Mouse (Mus musculus) neural tube, embryonic 10.5 days (tissue): ENCODE measurements around the gene Skiv2l.
A peak's percentile ranks its signal among the peaks of the same experiment; 100 is the strongest.
"Not testable (repeated sequence)": the region's sequence is repeated elsewhere in the genome, so short reads cannot be mapped to it uniquely, and the experiment has no call there.

Source experiments
- DNase-seq: peaks from one replicate; pipeline ENCODE4 v3.0.0-alpha.2; 2017; ENCODE audit warnings: low spot score; ENCODE audit errors: extremely low spot score

The Skiv2l gene

DNA sequence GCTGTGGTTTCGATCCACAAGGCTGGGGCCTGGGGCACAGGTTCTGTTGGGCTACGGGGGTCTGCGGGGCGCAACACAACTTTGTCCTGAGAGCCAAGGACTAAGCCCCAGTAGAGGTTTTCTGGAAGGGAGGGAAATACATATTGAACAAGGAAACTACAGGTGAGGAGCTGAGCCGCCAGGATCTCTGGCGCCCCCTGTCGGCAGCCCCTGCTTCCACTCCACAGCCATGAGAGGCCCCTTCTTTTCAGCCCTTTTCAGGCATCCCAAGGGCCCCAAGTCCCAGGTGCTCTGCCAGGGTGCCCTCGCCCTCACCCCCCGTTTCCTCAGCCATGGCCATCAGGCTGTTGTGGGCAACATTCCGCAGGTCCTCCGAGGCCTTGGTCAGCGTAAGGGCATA is 36.3 kb downstream of the Skiv2l start:
- peak; percentile 29 for DNase-seq

DNA sequence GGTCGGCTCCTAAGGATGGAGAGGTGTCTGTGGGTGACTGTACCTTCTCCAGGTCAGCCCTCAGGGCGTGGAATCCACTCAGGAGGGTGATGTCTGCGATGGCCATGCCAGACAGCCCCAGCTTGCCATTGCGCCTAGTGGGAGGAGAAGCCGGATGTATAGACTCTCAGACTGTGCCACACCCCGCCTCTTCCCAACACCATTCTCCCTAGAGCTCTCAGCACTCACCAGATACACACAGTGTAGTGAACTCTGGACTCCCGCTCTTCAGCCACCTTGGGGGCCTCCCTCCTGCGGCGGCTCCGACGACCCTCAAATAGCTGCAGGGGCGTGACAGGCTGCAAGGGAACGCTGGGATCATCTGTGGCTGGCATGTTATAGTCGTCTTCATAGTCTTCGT is 38.7 kb downstream of the Skiv2l start:
- no peak for DNase-seq

DNA sequence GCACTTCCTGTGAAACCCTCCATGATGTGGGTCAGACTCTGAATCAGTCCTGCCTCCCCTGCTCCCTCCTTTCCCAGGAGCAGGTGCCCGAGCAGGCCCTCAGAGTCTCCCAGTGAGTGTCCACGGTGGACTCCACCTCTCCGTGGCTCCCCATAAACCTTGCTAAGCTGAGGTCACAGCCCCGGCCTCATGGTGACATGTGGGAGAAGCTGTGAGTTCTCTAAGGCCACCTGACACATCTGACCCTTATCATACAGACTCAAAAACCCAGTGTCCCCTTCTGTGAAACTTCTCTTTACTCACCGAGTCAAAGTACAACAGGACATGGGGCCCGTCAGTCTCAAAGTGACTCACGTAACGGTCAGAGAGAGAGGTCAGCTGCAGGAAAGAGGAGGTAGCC is 39.2 kb downstream of the Skiv2l start:
- DNase-seq: not testable (repeated sequence)

DNA sequence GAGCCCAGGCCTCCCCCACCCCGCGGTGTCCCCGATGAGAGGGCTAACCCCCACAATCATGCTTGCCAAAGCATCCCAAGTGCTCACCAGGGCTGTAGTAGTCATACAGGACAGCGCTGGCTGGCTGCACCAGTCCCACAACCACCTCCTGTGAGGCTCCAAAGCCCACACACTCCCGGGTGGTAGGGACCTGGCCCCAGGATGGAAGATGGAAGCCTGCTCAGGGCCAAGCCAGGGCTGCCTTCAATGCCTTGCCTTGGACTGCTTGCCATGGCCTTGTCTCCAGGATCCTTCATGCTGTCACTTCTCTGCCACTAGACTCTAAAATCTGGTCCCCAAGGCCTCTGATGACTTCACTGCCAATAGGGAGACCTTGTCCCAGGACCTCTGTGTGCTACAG is 39.6 kb downstream of the Skiv2l start:
- DNase-seq: not testable (repeated sequence)

DNA sequence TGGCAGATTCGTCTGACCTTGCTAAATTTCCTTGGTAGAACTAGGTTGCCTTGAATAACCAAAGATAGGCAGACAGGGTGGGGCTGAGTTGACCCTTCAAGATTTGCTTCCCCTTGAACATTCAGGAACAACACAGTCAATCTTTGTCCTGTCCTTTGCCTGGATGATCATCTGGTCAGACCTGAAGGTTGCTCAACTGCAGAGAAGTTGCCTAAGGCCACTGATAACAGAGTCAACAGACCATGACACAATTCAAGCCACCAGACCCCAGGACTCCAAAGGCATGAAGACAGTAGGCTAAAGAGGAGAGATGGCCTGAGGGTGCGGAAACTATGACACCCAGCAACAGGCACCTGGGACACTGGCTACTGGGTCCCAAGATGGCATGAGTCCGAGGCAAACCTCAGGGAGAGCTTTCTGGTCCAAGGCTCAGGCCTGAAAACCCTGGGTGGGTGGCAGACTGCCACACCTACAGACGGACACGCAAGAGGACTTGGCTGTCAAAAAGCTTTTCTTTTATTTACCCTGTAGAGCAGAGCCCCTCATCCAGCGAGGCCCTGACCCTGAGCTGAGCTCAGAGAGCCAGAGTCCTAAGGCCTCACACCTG is 41.3 kb downstream of the Skiv2l start:
- DNase-seq: no peak

DNA sequence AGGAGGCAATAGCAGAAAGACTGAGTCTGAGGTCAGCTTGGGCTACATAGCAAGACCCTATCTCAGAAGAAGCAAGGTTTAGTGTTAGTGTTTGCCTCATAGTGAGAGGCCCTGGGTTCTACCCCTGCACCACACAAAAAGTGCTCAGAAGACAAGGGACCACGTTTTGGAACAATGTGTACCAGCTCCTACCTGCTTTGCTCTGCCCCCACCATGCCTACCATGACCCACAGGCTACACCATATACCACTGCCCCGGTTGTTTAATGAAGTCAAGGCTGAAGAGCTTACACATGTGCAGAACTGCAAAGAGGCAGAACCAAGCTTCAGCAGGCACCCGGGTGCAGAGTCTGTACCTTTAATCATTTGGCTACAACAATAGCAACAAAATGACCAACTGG is 42.8 kb downstream of the Skiv2l start:
- no peak for DNase-seq

DNA sequence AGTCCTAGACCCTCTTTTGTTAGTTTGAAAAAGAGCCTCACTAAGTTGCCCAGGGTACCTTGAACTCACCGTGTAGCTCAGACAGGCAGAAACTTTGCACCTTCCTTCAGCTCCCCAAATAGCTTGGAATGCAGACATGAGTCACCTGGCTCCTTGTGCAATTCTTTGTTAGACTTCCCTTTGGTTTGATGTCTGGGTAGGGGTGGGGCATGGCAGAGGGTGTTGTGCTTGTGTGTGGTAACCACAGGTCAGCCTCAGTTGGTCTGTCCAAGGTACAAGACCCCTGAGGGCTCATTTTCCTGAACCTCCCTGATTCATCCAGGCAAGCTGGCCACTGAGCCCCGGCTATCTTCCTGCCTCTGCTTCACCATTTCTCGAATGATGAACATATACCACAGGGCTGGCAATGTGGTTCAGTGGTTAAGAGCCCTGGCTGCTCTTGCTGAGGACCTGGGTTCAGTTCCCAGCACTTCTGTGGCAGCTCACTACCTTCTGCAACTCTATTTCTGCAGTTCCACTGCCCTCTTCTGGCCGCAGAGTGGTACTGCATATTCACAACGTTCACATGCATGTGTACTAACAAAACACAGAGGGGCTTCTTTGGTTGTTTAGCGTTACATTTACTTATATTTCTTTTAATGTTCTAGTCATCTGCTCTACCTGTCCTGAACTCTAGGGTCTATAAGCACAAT is 45.0 kb downstream of the Skiv2l start:
- DNase-seq: no peak

DNA sequence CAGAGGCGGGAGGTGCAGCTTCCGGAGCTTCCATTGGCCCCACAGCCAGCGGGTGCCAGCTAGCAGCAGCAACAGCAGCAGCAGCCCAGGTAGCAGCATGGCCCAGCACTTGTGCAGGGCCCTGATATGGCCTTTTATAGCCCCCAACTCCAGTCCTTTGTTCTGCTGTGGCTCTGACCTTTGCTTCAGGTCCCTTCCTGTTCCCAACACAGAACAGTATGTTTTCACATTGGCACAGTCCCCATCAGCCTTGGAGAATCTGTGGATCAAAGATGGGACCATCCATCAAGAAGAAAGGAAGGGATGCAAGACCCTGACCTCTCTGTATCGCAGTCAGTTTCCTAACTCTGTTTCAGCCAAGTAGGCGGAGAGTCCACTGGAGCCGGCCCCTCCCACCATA is 45.7 kb downstream of the Skiv2l start, which contains the start of gene Cyp21a1:
TSS of gene Cyp21a1 (minus strand) at position 261 of the 400 bp plus-strand sequence.
- DNase-seq: not testable (repeated sequence)

DNA sequence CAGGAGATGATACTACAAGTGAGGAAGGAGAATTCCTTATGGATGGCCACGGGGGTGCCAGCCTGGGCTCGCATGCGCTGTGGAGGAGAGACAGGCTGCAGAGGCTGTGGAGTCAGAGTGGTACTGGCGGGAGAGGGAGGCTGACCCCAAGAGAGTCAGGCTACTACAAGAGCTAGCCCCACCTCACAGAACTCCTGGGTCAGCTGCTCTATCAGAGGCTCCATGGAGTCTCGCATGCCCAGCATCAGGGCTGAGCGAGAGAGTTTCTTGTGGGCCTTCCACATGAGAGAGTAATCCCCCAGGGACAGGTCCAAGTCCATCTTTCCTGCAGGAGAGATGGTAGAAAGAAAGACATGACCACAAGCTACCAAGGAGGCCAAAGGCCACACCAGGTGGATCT is 46.6 kb downstream of the Skiv2l start:
- not testable (repeated sequence) for DNase-seq

DNA sequence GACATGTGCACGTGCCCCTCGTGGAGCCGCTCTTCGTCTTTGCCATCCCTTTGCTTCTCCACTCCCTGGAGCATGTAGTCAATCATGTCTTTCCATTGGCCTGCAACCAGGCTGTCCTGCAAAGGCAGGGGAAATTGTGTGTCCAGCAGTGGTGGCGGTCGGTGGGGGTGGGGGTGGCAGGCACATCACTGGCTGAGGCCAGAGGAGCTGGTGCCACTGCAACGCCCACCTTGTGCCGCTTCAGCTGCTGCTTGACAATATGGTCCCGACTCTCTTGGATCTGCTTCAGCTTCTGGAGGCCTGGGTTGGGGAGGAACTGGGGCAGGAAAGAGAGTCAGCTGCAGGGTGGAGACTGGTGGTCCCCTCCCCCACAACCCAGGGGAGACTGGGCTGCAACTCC is 47.3 kb downstream of the Skiv2l start:
- DNase-seq: not testable (repeated sequence)

DNA sequence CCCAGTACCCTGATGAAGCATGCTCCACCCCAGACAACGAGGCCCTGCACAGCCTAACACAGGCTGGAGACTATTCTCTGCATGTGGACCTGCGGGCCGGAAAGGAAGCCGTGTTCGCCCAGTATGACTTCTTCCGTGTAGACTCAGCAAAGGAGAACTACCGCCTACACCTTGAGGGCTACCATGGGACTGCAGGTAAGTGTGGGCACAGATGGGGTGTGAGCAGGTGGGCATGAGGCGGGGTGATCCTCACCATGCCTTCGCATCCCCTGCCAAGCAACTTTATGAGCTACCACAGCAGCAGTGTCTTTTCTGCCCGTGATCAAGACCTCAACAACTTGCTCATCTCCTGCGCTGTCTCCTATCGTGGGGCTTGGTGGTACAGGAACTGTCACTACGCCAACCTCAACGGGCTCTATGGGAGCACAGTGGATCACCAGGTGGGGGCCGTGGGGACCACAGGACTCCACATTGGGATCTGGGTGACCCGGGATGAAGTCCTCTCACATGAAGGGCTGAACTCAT is 49.2 kb downstream of the Skiv2l start:
- DNase-seq: not testable (repeated sequence)

DNA sequence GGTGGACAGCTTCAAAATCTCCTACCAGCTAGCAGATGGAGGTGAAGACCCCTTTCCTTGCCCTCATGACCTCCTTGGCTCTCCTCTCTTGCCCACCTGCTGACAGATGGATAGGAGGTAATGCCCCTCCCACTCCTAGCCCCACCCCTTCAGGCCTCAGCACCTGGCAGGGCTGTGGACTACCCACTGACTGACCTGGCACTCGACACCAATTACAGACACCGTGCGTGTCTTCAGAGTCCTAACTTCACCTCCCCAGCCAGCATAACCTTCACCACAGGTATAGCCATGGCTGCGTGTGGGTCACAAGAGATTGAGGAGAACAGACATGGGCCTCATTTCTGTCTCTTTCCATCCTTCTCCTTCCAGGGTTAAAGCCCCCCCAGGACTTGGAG is 50.5 kb downstream of the Skiv2l start:
- DNase-seq: no peak

DNA sequence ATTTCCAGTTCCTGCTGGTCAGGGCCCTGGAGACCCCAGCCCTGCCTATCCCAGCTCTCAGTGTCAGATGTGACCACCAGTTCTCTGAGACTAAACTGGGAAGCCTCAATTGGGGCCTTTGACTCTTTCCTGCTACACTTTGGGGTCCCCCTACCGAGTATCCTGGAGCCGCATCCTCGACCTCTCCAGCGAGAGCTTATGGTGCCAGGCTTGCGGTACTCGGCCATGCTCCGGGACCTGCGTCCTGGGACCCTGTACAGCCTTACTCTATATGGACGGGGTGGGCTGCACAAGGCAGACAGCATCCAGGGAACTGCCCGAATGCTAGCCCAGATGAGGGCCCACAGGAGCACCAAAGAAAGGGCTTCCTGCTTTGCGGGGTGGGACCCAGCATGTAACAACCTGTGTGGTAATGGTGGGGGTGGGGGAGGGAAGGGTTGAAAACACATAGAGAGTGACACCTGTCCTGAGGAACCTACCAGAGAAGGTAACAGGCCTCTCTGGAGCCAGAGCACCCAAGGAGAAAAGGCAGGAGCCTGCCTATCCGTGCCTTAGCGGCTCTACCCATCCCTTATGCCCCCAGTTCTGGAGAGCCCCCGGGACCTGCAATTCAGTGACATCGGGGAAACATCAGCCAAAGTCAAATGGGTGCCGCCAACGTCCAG is 51.0 kb downstream of the Skiv2l start:
- DNase-seq: no peak

DNA sequence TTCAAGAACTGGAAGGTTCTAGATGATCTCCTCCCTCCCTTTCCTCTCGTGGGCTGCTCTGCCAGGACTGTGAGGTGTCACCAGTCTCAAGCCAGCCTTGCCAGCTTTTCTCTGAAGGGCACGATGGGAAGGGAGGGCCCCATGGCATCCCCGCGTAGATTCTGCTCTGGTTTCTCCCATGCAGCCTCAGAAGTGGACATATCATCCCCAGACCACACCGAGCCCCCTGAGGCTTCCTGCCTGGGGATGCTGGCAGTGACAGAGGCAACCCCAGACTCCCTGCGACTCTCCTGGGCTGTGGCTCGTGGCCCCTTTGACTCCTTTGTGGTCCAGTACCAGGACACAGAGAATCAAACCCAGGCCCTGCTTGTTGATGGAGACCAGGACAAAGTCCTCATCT is 51.9 kb downstream of the Skiv2l start:
- not testable (repeated sequence) for DNase-seq

DNA sequence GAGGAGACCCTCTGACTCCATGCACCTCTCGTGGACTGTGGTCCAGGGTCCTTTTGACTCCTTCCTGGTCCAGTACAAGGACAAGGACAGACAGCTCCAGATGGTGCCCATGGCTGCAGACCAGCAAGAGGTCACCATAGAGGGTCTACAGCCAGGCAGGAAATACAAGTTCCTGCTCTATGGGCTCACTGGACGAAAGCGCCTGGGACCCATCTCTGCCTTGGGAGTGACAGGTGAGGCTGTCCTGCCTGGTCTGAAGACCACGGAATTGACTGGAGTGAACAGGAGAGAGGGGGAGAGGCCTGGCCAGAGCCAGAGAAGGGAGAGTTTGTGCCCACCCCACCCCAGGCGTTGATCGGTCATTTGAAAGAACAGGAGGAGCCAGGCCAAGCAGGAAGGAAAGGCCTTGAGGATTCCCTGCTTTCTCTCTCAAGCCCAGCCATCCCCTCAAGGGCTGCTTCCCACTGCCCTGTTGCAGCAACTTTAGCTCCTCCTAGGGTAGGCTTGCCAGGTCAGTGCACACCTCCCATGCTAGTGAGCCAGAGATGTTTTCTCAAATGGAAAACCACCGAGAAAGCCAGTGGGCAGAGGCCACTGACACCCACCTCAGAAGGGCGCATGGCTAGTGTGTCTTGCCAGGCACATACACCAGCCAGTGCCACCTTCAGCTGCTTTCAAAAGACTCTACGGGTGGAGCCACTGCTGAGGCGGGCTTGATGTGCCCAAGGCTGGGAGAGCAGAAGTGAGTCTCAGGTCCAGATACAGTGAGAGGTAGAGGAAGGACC is 52.6 kb downstream of the Skiv2l start:
- not testable (repeated sequence) for DNase-seq

DNA sequence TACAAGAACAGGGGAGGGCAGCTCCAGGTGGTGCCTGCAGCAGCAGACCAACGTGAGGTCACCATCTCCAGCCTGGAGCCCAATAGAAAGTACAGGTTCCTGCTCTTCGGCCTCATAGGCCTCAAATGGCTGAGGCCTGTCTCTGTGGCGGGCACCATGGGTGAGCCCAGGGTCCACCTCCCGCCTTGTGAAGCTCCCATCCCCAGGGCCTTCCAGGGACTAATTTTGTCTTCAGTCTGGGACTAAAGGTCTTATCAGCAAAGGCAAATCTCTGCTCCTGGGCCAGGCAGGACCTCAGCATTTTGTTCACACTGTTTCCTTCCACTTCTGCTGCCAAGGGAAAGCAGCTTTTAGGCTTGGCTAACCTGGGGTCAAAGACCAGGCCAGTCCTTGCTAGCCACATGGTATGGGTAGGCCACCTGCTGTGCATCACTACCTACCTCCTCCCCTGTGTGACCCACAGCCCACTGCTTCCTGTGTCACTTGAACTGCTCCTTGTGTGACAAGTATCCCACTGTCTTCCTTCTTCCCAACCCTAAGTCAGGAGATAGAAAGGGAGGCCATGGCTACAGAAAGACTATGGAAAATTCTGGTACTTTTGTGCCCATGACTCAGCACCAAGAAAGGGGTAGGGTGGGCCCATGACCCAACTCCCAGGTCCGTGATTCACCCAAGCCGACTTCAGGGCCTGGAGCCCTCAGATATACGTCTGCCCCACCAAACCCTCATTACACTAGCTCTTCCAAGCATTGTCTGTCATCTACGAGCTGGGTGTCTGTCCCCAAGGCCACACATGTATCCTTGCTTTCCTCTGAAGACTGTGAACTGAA is 53.5 kb downstream of the Skiv2l start:
- no peak for DNase-seq

DNA sequence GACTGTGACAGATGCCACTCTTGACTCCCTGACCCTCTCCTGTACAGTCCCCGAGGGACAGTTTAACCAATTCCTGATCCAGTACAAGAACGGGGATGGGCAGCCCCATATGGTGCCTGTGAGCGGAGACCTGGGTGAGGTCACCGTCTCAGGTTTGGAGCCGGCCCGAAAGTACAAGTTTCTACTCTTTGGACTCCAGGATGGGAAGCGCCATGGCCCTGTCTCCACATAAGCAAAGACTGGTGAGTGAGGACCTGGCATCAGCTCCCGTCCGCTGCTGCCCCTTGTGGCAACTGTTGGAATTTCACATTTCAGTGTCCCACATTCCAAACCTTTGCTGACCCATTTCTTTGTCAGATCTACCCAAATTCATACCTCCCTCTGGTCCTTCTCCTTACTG is 54.4 kb downstream of the Skiv2l start:
- DNase-seq: no peak

DNA sequence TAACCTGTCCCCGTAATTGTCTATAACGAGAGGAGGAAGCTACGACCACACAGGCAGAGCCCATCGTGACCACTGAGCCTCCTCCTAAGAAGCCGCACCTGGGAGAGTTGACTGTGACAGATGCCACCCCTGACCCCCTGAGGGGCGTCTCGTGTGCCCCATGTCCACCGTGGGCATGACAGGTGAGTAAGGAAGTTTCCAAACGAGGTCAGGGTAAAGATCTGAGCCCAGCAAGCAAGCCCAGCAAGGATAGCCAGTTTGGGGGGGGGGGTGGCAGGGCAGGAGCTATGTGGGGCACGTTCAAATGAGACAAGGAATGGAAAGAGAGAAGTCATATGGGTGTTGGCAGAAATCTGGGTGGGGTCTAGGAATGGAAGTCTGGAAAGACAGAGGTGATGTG is 55.0 kb downstream of the Skiv2l start:
- no peak for DNase-seq
